Mouse (Mus musculus) limb, embryonic 14.5 days (tissue): ENCODE data around the gene Slc16a7. TPM values are rescaled to one million over a fixed set of nuclear protein-coding genes. Genes with fewer than 3 reads are reported as not detected.

ENCODE experiments used
- ATAC-seq: fragments of 200-750 bp; cut with Nextera tagmentation; 2 replicates; pipeline ENCODE4 v1.8.0; 2017; ENCODE audit warnings: low read depth, moderate number of reproducible peaks, moderate TSS enrichment; ENCODE audit not compliant: low FRiP score
- DNase-seq: peaks from one replicate; pipeline ENCODE4 v3.0.0-alpha.2; 2015; ENCODE audit warnings: low spot score
- H3K27ac ChIP-seq: fragments of 300-500 bp; sonication (generic); replicated peaks from 2 replicates; pipeline ENCODE4 v1.5.1; 2014; ENCODE audit warnings: low read depth, mild to moderate bottlenecking, low read length, moderate library complexity, mixed read lengths
- H3K27me3 ChIP-seq: fragments of 300-500 bp; sonication (generic); 2 replicates; pipeline ENCODE4 v1.6.1; 2014; ENCODE audit warnings: low read length, mixed read lengths; ENCODE audit not compliant: control insufficient read depth, insufficient read depth
- H3K36me3 ChIP-seq: fragments of 300-500 bp; sonication (generic); 2 replicates; pipeline ENCODE4 v1.6.1; 2014; ENCODE audit warnings: mild to moderate bottlenecking, low read length, moderate library complexity, mixed read lengths; ENCODE audit not compliant: control insufficient read depth, insufficient read depth
- H3K4me1 ChIP-seq: fragments of 300-500 bp; sonication (generic); 2 replicates; pipeline ENCODE4 v1.6.1; 2014; ENCODE audit warnings: antibody characterized with exemption, low read length, mixed read lengths; ENCODE audit not compliant: control insufficient read depth, insufficient read depth
- H3K4me2 ChIP-seq: fragments of 300-500 bp; sonication (generic); replicated peaks from 2 replicates; pipeline ENCODE4 v1.6.1; 2014; ENCODE audit warnings: low read depth, mild to moderate bottlenecking, low read length, moderate library complexity; ENCODE audit not compliant: severe bottlenecking
- H3K4me3 ChIP-seq: fragments of 300-500 bp; sonication (generic); replicated peaks from 2 replicates; pipeline ENCODE4 v1.5.1; 2014; ENCODE audit warnings: low read length
- H3K9ac ChIP-seq: fragments of 300-500 bp; sonication (generic); 2 replicates; pipeline ENCODE4 v1.6.1; 2014; ENCODE audit warnings: mild to moderate bottlenecking, low read depth, low read length, moderate library complexity; ENCODE audit not compliant: severe bottlenecking
- H3K9me3 ChIP-seq: fragments of 300-500 bp; sonication (generic); 2 replicates; pipeline ENCODE4 v1.6.1; 2016; ENCODE audit warnings: low read length; ENCODE audit not compliant: control insufficient read depth
- POLR2A ChIP-seq: fragments of 200-500 bp; IDR thresholded peaks from 2 replicates; pipeline ENCODE4 v1.8.0; 2012; ENCODE audit warnings: inconsistent platforms, mild to moderate bottlenecking, moderate library complexity, borderline replicate concordance; ENCODE audit not compliant: insufficient read depth, insufficient read length; ENCODE audit errors: extremely low read depth
- WGBS: fragments of 180-500 bp; shearing (Covaris S2); extraction: QIAGEN DNeasy Blood & Tissue Kit; methylation state at CpG from one replicate; pipeline ENCODE4 v1.1.7; 2014; 5-methylcytosine and 5-hydroxymethylcytosine counted together
- polyA plus RNA-seq, 2 experiments: library from polyadenylated mRNA; depleted of rRNA in 1 of 2; stranded (reverse) in 1 of 2; unstranded in 1 of 2; fragments of >200 nt; fragmentation: Nextera tagmentation in 1 of 2; extraction: Ambion mirVana in 1 of 2; gene quantifications; 2 replicates each; pipeline versions ENCODE4 v1.2.1 to v1.2.3; 2012 to 2014

Gene Slc16a7
- polyA plus RNA-seq, 2 experiments = 5.1 to 5.3 TPM

DNA sequence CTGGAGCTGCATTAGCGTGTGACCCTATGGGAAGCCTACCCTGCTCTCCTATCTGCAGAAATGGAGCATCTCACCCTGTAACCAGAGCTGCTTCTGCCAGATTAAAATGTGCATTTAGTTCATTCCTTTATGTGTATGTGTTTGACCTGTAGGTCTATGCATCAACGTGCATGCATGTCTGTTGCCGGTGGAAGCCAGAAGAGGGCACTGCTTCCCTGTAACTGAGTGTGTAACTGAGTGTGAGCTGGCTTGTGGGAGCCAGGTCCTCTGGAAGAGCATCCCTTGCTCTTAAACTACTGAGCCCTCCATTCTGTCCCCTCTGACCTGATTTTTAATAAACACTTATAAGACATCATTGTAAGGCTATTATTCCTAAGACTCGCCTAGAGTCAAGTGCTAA is 124.3 kb downstream of the Slc16a7 start:
- Histone ChIP-seq H3K27me3 (no peaks in the 10 kb centered on the region), H3K4me3 (no peak overlapping the region), H3K36me3 (no peaks in the 10 kb centered on the region), H3K9me3 (no peaks in the 10 kb centered on the region), H3K4me1 (no peaks in the 10 kb centered on the region), H3K9ac (no peak overlapping the region), H3K27ac (no peak overlapping the region), H3K4me2 (no peak overlapping the region)
- WGBS = 55% methylated on average over 4 of the region's 4 CpGs
- no peak for TF ChIP-seq POLR2A
- ATAC-seq (peak; percentile 60; the same call in 1 of the 2 replicates), DNase-seq (peak; percentile 28)

- no peak for TF ChIP-seq POLR2A
- Histone ChIP-seq H3K9me3 (no peaks in the 10 kb centered on the region), H3K4me3 (no peak overlapping the region), H3K36me3 (no peaks in the 10 kb centered on the region), H3K9ac (no peak overlapping the region), H3K27me3 (no peaks in the 10 kb centered on the region), H3K27ac (no peak overlapping the region), H3K4me2 (no peak overlapping the region), H3K4me1 (no peaks in the 10 kb centered on the region)
- no peak for ATAC-seq
- WGBS = 90% methylated on average over 4 of the region's 4 CpGs
- no peak for DNase-seq
Observed at GRCm38 (mm10) chr10:125255904-125256303, 133.4 kb downstream of the Slc16a7 start.

DNA sequence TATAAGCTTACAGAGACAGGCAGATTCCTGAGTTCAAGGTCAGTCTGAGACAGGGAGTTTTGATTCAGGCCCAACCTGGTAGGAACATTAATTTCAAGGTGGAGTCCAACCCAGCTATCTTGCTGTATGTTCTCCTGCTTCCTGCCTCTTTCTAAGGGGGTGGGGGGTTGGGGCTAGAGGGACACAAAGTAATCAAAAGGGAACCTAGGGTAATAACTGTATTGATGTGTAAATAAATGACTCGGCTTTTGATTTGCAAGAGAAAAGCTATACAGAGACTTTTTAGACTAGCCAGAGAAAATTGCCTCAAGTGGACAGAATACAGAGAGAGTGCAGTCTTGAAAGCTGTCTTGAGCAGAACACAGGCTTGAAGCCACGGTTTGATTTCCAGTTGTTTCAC is 174.7 kb downstream of the Slc16a7 start:
- TF ChIP-seq POLR2A = no peak

GRCm38 (mm10) chr10:125213805-125214204 is 175.5 kb downstream of the Slc16a7 start:
- H3K4me1 ChIP-seq = no peaks in the 10 kb centered on the region
- DNase-seq (no peak), ATAC-seq (no peak)
- H3K36me3 ChIP-seq = no peaks in the 10 kb centered on the region
- H3K27ac ChIP-seq = no peak overlapping the region
- no peak overlapping the region for H3K4me2 ChIP-seq
- no peak overlapping the region for H3K4me3 ChIP-seq
- no peaks in the 10 kb centered on the region for H3K27me3 ChIP-seq
- H3K9ac ChIP-seq = no peak overlapping the region
- no peaks in the 10 kb centered on the region for H3K9me3 ChIP-seq
- TF ChIP-seq POLR2A = no peak
- WGBS = 89% methylated on average over 3 of the region's 3 CpGs

More for the DNA sequence above, 174.7 kb downstream of the Slc16a7 start:
- DNase-seq = no peak
- H3K9me3 ChIP-seq = no peaks in the 10 kb centered on the region
- no peaks in the 10 kb centered on the region for H3K4me1 ChIP-seq
- WGBS = 81% methylated on average over 2 of the region's 2 CpGs
- no peak for ATAC-seq
- no peak overlapping the region for H3K27ac ChIP-seq
- H3K27me3 ChIP-seq = no peaks in the 10 kb centered on the region
- no peaks in the 10 kb centered on the region for H3K36me3 ChIP-seq
- no peak overlapping the region for H3K4me2 ChIP-seq
- no peak overlapping the region for H3K9ac ChIP-seq
- H3K4me3 ChIP-seq = no peak overlapping the region

DNA sequence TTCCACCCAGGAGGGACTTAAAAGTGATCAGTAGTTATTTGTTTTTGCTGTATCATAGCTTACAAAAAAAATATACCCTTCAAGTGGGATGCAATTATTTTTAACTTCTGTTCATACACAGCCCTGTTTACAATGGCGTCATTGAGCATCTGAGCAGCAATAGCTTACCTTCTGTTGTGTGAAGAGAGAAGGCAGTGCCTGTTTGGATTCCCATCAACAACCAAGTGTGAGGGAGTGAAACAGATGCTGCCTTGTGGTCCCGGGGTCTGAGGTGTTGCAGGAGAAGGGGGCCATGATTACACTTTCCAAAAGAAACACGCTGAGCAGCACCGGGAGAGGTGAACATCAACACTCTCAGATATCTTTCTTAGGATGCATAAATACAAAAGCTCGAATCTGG is 201.7 kb downstream of the Slc16a7 start:
- TF ChIP-seq POLR2A = no peak
- Histone ChIP-seq H3K9ac (no peak overlapping the region), H3K4me3 (no peak overlapping the region), H3K36me3 (no peaks in the 10 kb centered on the region), H3K27me3 (no peaks in the 10 kb centered on the region), H3K4me2 (no peak overlapping the region), H3K4me1 (no peaks in the 10 kb centered on the region), H3K27ac (no peak overlapping the region), H3K9me3 (no peaks in the 10 kb centered on the region)
- no peak for DNase-seq
- no peak for ATAC-seq
- 58% methylated on average over 5 of the region's 5 CpGs for WGBS

DNA sequence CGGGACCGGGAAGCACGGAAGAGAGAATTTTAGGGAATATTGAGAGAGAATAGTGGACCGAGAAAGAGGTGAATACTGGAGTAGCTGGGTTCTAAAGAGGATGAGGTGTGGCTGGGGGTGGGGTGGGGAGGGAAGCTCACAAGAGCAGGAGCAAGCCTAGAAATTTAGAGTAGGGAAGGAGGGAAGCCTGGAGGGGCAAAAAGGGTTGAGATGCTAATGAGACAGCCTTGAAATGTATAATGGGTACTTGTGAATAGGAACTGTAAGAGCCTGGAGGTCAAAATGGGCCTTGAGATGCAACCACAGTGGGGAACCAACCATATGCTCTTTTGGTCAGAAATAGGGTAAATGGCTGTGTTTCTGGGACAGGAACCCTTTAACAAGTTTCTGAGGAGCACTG is 203.9 kb downstream of the Slc16a7 start:
- Histone ChIP-seq H3K4me3 (no peak overlapping the region), H3K36me3 (no peaks in the 10 kb centered on the region), H3K9me3 (no peaks in the 10 kb centered on the region), H3K4me1 (no peaks in the 10 kb centered on the region), H3K27ac (no peak overlapping the region), H3K4me2 (no peak overlapping the region), H3K9ac (no peak overlapping the region), H3K27me3 (no peaks in the 10 kb centered on the region)
- DNase-seq = no peak
- TF ChIP-seq POLR2A = no peak
- ATAC-seq = no peak
- 95% methylated on average over 4 of the region's 4 CpGs for WGBS
